Mouse (Mus musculus): ENCODE measurements around the gene Bmt2.

GRCm38 (mm10) chr6:13601587-13601986 is 76.2 kb downstream of the Bmt2 start:
- TF ChIP-seq CTCF (IDR thresholded peaks at IDR 0.05; ENCODE audit: low read depth): no peak
- TF ChIP-seq EP300 (IDR thresholded peaks at IDR 0.05; ENCODE audit: low read depth): no peak

Data from heart, postnatal 0 days (tissue).